Mouse (Mus musculus): ENCODE measurements around the gene Phf11a. TPM values are rescaled to one million over a fixed set of nuclear protein-coding genes. Genes with fewer than 3 reads are reported as not detected.
A peak's percentile ranks its signal among the peaks of the same experiment; 100 is the strongest.
"Not testable (repeated sequence)": the region's sequence is repeated elsewhere in the genome, so short reads cannot be mapped to it uniquely, and the experiment has no call there.

Phf11a gene
- not detected in 2 replicates for total RNA-seq (2014; rRNA removed)
- polyA plus RNA-seq (2015; fragmentation: Nextera tagmentation; extraction: Ambion mirVana), result not detected in 2 replicates

DNA sequence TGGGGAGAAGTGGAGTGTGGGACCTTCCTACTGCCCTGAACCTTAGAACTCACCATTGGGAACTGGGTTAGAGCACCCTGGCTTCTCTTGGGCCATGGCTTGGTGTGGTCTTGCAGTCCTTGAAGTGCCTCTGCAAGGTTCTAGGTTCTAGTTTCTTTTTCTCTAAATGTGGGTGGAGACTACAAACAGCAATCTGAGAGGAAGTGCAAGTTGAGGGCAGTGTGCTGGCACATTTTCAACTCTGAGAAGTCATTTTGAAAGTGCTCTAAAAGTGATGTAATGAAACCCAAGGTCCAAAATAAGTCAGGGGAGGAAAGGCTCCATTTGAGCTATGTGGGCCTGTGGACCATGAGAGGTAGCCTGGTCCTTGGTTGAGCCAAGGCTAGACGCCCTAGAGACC lies at the start of gene Phf11a:
Gene Phf11a (minus strand): TSS at position 132 of the 400 bp plus-strand sequence.
- DNase-seq (ENCODE audit: low spot score); H3K9me3 ChIP-seq (ENCODE audit: low read length): not testable (repeated sequence)

DNA sequence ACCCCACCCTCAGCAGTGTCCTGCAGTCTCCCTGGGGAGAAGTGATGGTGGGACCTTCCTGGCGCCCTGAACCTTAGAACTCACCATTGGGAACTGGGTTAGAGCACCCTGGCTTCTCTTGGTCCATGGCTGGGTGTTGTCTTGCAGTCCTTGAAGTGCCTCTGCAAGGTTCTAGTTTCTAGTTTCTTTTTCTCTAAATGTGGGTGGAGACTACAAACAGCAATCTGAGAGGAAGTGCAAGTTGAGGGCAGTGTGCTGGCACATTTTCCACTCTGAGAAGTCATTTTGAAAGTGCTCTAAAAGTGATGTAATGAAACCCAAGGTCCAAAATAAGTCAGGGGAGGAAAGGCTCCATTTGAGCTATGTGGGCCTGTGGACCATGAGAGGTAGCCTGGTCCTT lies 43.9 kb upstream of the Phf11a start, which contains the start of gene Phf11b:
Gene Phf11b (minus strand): TSS at position 163 of the 400 bp plus-strand sequence.
- not testable (repeated sequence) for H3K27me3 ChIP-seq (ENCODE audit: insufficient read depth, low read length); DNase-seq (ENCODE audit: low spot score); H3K4me2 ChIP-seq (ENCODE audit: low read depth, low read length, poor library complexity, severe bottlenecking); H3K36me3 ChIP-seq (ENCODE audit: insufficient read depth, low read length); H3K9me3 ChIP-seq (ENCODE audit: low read length); H3K4me3 ChIP-seq (ENCODE audit: low read depth, low read length); H3K4me1 ChIP-seq (ENCODE audit: insufficient read depth, low read length); H3K27ac ChIP-seq (ENCODE audit: low read depth, low read length); H3K9ac ChIP-seq (replicated peaks; ENCODE audit: low read length, poor library complexity, severe bottlenecking); ATAC-seq (ENCODE audit: low FRiP score)
- WGBS, result 57% methylated on average over 1 of the region's 1 CpGs

More for the DNA sequence above, at the start of gene Phf11a:
- H3K4me1 ChIP-seq (ENCODE audit: insufficient read depth, low read length); H3K27me3 ChIP-seq (ENCODE audit: insufficient read depth, low read length); H3K27ac ChIP-seq (ENCODE audit: low read depth, low read length); ATAC-seq (ENCODE audit: low FRiP score); H3K9ac ChIP-seq (replicated peaks; ENCODE audit: low read length, poor library complexity, severe bottlenecking); H3K4me2 ChIP-seq (ENCODE audit: low read depth, low read length, poor library complexity, severe bottlenecking); H3K4me3 ChIP-seq (ENCODE audit: low read depth, low read length); H3K36me3 ChIP-seq (ENCODE audit: insufficient read depth, low read length): not testable (repeated sequence)
- 61% methylated on average over 1 of the region's 1 CpGs for WGBS

DNA sequence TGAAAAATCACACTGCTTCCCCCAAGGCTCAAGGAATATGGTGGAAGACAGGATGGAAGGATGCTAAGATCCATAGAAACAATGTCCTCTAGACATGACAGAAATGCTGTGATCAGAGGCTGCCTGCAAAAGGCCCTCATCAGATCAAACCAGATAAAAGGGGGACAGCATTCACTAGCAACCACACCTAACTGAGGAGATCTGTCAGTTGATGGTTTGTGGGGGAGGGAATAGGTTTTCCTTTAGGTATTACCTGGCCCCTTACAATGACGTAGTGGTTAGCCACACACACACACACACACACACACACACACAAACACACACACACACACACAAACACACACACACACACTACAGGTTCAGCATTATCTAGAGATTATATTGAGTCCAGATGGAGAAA lies 42.2 kb upstream of the Phf11a start:
- no peaks in the 10 kb centered on the region for H3K4me1 ChIP-seq (ENCODE audit: insufficient read depth, low read length)
- H3K9me3 ChIP-seq (ENCODE audit: low read length), result no peaks in the 10 kb centered on the region
- TF ChIP-seq CTCF (IDR thresholded peaks at IDR 0.05), result no peak
- H3K27ac ChIP-seq (ENCODE audit: low read depth, low read length), result no peak overlapping the region
- no peaks in the 10 kb centered on the region for H3K36me3 ChIP-seq (ENCODE audit: insufficient read depth, low read length)
- no peaks in the 10 kb centered on the region for H3K27me3 ChIP-seq (ENCODE audit: insufficient read depth, low read length)
- no peak overlapping the region for H3K4me2 ChIP-seq (ENCODE audit: low read depth, low read length, poor library complexity, severe bottlenecking)
- 67% methylated on average over 1 of the region's 1 CpGs for WGBS
- no peak overlapping the region for H3K9ac ChIP-seq (replicated peaks; ENCODE audit: low read length, poor library complexity, severe bottlenecking)
- no peak overlapping the region for H3K4me3 ChIP-seq (ENCODE audit: low read depth, low read length)
- DNase-seq (ENCODE audit: low spot score) (no peak), ATAC-seq (ENCODE audit: low FRiP score) (no peak)

DNA sequence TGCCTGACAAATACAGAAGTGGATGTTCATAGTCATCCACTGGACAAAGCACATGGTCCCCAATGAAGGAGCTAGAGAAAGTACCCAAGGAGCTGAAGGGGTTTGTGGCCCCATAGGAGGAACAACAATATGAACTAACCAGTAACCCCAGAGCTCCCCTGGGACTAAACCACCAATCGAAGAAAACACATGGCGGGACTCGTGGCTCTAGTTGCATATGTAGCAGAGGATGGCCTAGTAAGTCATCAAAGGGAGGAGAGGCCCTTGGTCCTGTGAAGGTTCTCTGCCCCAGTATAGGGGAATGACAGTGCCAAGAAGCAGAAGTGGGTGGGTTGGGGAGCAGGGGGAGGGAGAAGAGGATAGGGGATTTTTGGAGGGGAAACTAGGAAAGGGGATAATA lies 38.7 kb upstream of the Phf11a start:
- 91% methylated on average over 3 of the region's 3 CpGs for WGBS
- H3K27ac ChIP-seq (ENCODE audit: low read depth, low read length); H3K27me3 ChIP-seq (ENCODE audit: insufficient read depth, low read length); H3K9me3 ChIP-seq (ENCODE audit: low read length); H3K9ac ChIP-seq (replicated peaks; ENCODE audit: low read length, poor library complexity, severe bottlenecking); H3K36me3 ChIP-seq (ENCODE audit: insufficient read depth, low read length); DNase-seq (ENCODE audit: low spot score); H3K4me3 ChIP-seq (ENCODE audit: low read depth, low read length); ATAC-seq (ENCODE audit: low FRiP score); H3K4me1 ChIP-seq (ENCODE audit: insufficient read depth, low read length); H3K4me2 ChIP-seq (ENCODE audit: low read depth, low read length, poor library complexity, severe bottlenecking): not testable (repeated sequence)

DNA sequence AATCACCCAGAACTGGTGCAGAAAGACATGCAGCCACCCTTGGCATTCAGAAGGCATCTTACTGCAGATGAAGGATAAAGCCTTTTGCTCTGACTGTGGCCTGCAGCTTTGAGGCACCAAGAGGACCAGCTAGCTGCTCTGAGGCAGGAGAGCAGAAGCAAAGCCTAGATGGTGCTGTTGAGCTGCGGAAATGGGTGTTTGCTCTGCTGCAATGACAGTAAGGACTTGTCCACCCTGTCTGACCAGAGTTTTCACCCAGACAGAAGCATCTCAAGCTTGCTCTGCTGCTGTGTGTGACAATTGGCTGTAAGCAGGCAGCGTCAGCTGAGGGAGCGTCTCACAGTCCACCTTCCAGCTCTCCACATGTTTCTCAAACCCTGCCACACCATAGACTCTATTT lies 33.2 kb upstream of the Phf11a start:
- H3K27ac ChIP-seq (ENCODE audit: low read depth, low read length); H3K4me1 ChIP-seq (ENCODE audit: insufficient read depth, low read length); H3K9me3 ChIP-seq (ENCODE audit: low read length); H3K4me3 ChIP-seq (ENCODE audit: low read depth, low read length); H3K4me2 ChIP-seq (ENCODE audit: low read depth, low read length, poor library complexity, severe bottlenecking); H3K9ac ChIP-seq (replicated peaks; ENCODE audit: low read length, poor library complexity, severe bottlenecking); ATAC-seq (ENCODE audit: low FRiP score); H3K36me3 ChIP-seq (ENCODE audit: insufficient read depth, low read length); H3K27me3 ChIP-seq (ENCODE audit: insufficient read depth, low read length): not testable (repeated sequence)
- TF ChIP-seq CTCF (IDR thresholded peaks at IDR 0.05), result peak; percentile 62
- DNase-seq (ENCODE audit: low spot score), result peak; percentile 36
- WGBS, result 58% methylated on average over 3 of the region's 3 CpGs

DNA sequence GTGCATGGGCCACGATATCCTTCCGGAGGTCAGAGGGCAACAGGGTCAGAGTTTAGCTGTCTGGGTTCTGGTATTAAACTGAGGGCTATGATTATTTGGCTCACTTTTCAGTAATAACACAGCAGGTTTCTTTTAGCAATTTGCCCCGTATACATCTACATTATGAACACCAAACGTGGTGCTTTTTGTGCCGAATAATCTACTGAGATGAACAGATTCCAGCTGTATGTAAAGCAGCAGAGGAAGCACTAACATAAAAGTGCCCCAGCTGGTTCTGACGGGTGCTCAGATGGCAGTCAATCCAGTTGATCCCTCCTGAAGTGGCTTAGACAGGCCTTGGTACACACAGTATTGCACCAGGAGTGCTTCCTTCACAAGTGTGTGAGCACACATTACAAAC lies 22.6 kb upstream of the Phf11a start:
- not testable (repeated sequence) for H3K27ac ChIP-seq (ENCODE audit: low read depth, low read length); H3K4me2 ChIP-seq (ENCODE audit: low read depth, low read length, poor library complexity, severe bottlenecking); H3K36me3 ChIP-seq (ENCODE audit: insufficient read depth, low read length); H3K9me3 ChIP-seq (ENCODE audit: low read length); H3K9ac ChIP-seq (replicated peaks; ENCODE audit: low read length, poor library complexity, severe bottlenecking); H3K4me1 ChIP-seq (ENCODE audit: insufficient read depth, low read length); H3K4me3 ChIP-seq (ENCODE audit: low read depth, low read length); H3K27me3 ChIP-seq (ENCODE audit: insufficient read depth, low read length); ATAC-seq (ENCODE audit: low FRiP score); DNase-seq (ENCODE audit: low spot score)
- 72% methylated on average over 6 of the region's 6 CpGs for WGBS

DNA sequence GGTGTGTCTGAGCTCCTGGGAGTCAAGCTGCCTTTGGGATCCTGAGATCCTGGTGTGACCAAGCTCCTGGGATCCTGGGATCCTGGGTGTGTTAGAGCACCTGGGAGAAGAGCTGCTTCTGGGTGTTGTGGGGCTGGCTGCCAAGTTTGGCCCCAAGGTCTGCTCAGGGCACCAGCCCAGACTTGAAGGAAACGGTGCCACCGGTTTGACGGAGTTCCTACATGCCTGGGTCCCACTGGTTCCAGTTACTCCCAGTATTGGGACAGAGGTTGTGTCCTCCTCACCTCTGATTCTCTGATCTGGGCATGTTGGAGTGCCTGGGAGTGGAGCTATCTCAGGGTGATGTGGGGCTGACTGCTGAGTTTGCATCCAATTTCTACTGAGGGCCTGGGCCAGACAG lies 21.7 kb upstream of the Phf11a start:
- WGBS, result 91% methylated on average over 3 of the region's 3 CpGs
- ATAC-seq (ENCODE audit: low FRiP score); H3K27ac ChIP-seq (ENCODE audit: low read depth, low read length): not testable (repeated sequence)

DNA sequence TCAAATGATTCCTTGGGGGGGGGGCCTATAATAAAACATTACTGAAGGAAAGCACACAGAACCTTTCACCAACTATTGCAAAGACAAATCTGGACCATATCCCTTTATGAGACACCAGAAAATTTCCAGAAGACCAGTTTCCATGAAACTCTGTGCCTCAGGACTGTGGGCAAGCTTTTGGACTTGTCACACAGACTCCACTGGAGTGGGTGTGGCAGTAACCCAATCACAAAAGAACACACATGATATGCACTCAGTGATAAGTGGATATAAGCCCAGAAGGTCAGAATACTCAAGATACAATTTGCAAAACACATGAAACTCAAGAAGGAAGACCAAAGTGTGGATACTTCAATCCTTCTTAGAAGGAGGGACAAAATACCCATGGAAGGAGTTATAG lies 5.6 kb downstream of the Phf11a start:
- H3K9ac ChIP-seq (replicated peaks; ENCODE audit: low read length, poor library complexity, severe bottlenecking); ATAC-seq (ENCODE audit: low FRiP score); H3K27ac ChIP-seq (ENCODE audit: low read depth, low read length); H3K4me3 ChIP-seq (ENCODE audit: low read depth, low read length); H3K4me2 ChIP-seq (ENCODE audit: low read depth, low read length, poor library complexity, severe bottlenecking); H3K4me1 ChIP-seq (ENCODE audit: insufficient read depth, low read length); H3K36me3 ChIP-seq (ENCODE audit: insufficient read depth, low read length); H3K27me3 ChIP-seq (ENCODE audit: insufficient read depth, low read length); H3K9me3 ChIP-seq (ENCODE audit: low read length); DNase-seq (ENCODE audit: low spot score): not testable (repeated sequence)

More for the DNA sequence above, 21.7 kb upstream of the Phf11a start:
- not testable (repeated sequence) for DNase-seq (ENCODE audit: low spot score); H3K4me3 ChIP-seq (ENCODE audit: low read depth, low read length); H3K4me2 ChIP-seq (ENCODE audit: low read depth, low read length, poor library complexity, severe bottlenecking); H3K4me1 ChIP-seq (ENCODE audit: insufficient read depth, low read length); H3K9me3 ChIP-seq (ENCODE audit: low read length); H3K27me3 ChIP-seq (ENCODE audit: insufficient read depth, low read length); H3K36me3 ChIP-seq (ENCODE audit: insufficient read depth, low read length); H3K9ac ChIP-seq (replicated peaks; ENCODE audit: low read length, poor library complexity, severe bottlenecking)

DNA sequence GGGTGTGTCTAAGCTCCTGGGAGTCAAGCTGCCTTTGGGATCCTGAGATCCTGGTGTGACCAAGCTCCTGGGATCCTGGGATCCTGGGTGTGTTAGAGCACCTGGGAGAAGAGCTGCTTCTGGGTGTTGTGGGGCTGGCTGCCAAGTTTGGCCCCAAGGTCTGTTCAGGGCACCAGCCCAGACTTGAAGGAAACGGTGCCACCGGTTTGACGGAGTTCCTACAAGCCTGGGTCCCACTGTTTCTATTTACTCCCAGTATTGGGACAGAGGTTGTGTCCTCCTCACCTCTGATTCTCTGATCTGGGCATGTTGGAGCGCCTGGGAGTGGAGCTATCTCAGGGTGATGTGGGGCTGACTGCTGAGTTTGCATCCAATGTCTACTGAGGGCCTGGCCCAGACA lies 22.4 kb downstream of the Phf11a start:
- H3K4me2 ChIP-seq (ENCODE audit: low read depth, low read length, poor library complexity, severe bottlenecking); H3K27ac ChIP-seq (ENCODE audit: low read depth, low read length); H3K9me3 ChIP-seq (ENCODE audit: low read length); H3K4me3 ChIP-seq (ENCODE audit: low read depth, low read length); H3K9ac ChIP-seq (replicated peaks; ENCODE audit: low read length, poor library complexity, severe bottlenecking); H3K36me3 ChIP-seq (ENCODE audit: insufficient read depth, low read length); H3K27me3 ChIP-seq (ENCODE audit: insufficient read depth, low read length); H3K4me1 ChIP-seq (ENCODE audit: insufficient read depth, low read length); ATAC-seq (ENCODE audit: low FRiP score); DNase-seq (ENCODE audit: low spot score): not testable (repeated sequence)
- 93% methylated on average over 4 of the region's 4 CpGs for WGBS

Measured in midbrain, postnatal 0 days (tissue).